Mouse (Mus musculus) kidney, adult 2 months (tissue): ENCODE data around the gene Zfp108.
"Not testable (repeated sequence)": the region's sequence is repeated elsewhere in the genome, so short reads cannot be mapped to it uniquely, and the experiment has no call there.

ENCODE experiments used
- CTCF ChIP-seq: fragments of 200-500 bp; conservative IDR thresholded peaks from 2 replicates; pipeline ENCODE4 v1.5.1; 2011; ENCODE audit warnings: low read depth, mild to moderate bottlenecking, control low read depth, low read length, moderate library complexity, mixed read lengths; ENCODE audit not compliant: insufficient read depth, insufficient read length
- POLR2A ChIP-seq: fragments of 200-500 bp; IDR thresholded peaks from one replicate; pipeline ENCODE4 v1.6.1; 2011; ENCODE audit warnings: low read depth, low read length, control low read depth

GRCm38 (mm10) chr7:24278771-24279170, 24.2 kb downstream of the Zfp108 start:
- not testable (repeated sequence) for TF ChIP-seq POLR2A, CTCF
